Mouse (Mus musculus): Measurements from ENCODE around the gene Kcnk13.

- TF ChIP-seq CTCF (IDR thresholded peaks at IDR 0.05; ENCODE audit: low read depth, low read length) (no peak), GATA1 (IDR thresholded peaks at IDR 0.05; ENCODE audit: borderline replicate concordance, low read length) (no peak), POLR2AphosphoS5 (IDR thresholded peaks at IDR 0.05; ENCODE audit: insufficient replicate concordance, low read depth, low read length) (no peak), TAL1 (conservative IDR thresholded peaks at IDR 0.05; ENCODE audit: low read depth, low read length) (no peak), GATA2 (IDR thresholded peaks at IDR 0.05; ENCODE audit: borderline replicate concordance, low read depth, low read length) (no peak)
Measured at GRCm38 (mm10) chr12:100032521-100032920, 68.2 kb downstream of the Kcnk13 start.

All from G1E (cell line).